Mouse (Mus musculus) hindbrain, embryonic 13.5 days (tissue): ENCODE data around the gene Foxc2. TPM values are rescaled to one million over a fixed set of nuclear protein-coding genes. Genes with fewer than 3 reads are reported as not detected.
"Not testable (repeated sequence)": the region's sequence is repeated elsewhere in the genome, so short reads cannot be mapped to it uniquely, and the experiment has no call there.

ENCODE experiments used
- ATAC-seq: fragments of 200-750 bp; cut with Nextera tagmentation; 2 replicates; pipeline ENCODE4 v1.8.0; 2017; ENCODE audit warnings: moderate TSS enrichment; ENCODE audit not compliant: low FRiP score
- H3K27ac ChIP-seq: fragments of 300-500 bp; sonication (generic); 2 replicates; pipeline ENCODE4 v1.5.1; 2015; ENCODE audit warnings: inconsistent platforms, mild to moderate bottlenecking, moderate library complexity
- H3K27me3 ChIP-seq: fragments of 300-500 bp; sonication (generic); 2 replicates; pipeline ENCODE4 v1.6.1; 2015; ENCODE audit warnings: mild to moderate bottlenecking, inconsistent platforms
- H3K36me3 ChIP-seq: fragments of 300-500 bp; sonication (generic); 2 replicates; pipeline ENCODE4 v1.6.1; 2015; ENCODE audit warnings: mild to moderate bottlenecking, inconsistent platforms
- H3K4me1 ChIP-seq: fragments of 300-500 bp; sonication (generic); replicated peaks from 2 replicates; pipeline ENCODE4 v1.6.1; 2015; ENCODE audit warnings: inconsistent platforms
- H3K4me2 ChIP-seq: fragments of 300-500 bp; sonication (generic); 2 replicates; pipeline ENCODE4 v1.6.1; 2015; ENCODE audit warnings: inconsistent platforms, mild to moderate bottlenecking, moderate library complexity
- H3K4me3 ChIP-seq: fragments of 300-500 bp; sonication (generic); 2 replicates; pipeline ENCODE4 v1.5.1; 2015; ENCODE audit warnings: mild to moderate bottlenecking, inconsistent platforms
- H3K9ac ChIP-seq: fragments of 300-500 bp; sonication (generic); 2 replicates; pipeline ENCODE4 v1.6.1; 2015; ENCODE audit warnings: mild to moderate bottlenecking, inconsistent platforms
- H3K9me3 ChIP-seq: fragments of 300-500 bp; sonication (generic); 2 replicates; pipeline ENCODE4 v1.6.1; 2016; ENCODE audit warnings: inconsistent platforms
- WGBS: fragments of 180-500 bp; shearing (Covaris S2); methylation state at CpG from one replicate; pipeline ENCODE4 v1.1.7; 2015; 5-methylcytosine and 5-hydroxymethylcytosine counted together
- polyA plus RNA-seq: library from polyadenylated mRNA; unstranded; fragments of >200 nt; fragmentation: Nextera tagmentation; extraction: Ambion mirVana; gene quantifications from 2 replicates; pipeline ENCODE4 v1.2.1, GENCODE M21; 2015

Foxc2 gene
- polyA plus RNA-seq, 1 experiment from 2014 or later, result 2.8 TPM

- H3K4me3 ChIP-seq, result no peak overlapping the region
- ATAC-seq, result no peak
- H3K4me2 ChIP-seq, result no peak overlapping the region
- no peaks in the 10 kb centered on the region for H3K36me3 ChIP-seq
- H3K4me1 ChIP-seq, result no peaks in the 10 kb centered on the region
- WGBS, result 87% methylated on average over 11 of the region's 11 CpGs
- no peaks in the 10 kb centered on the region for H3K9me3 ChIP-seq
- H3K9ac ChIP-seq, result no peak overlapping the region
- no peak overlapping the region for H3K27ac ChIP-seq
- H3K27me3 ChIP-seq, result peaks cover 63% of the 10 kb centered on the region
These were observed 18.5 kb downstream of the Foxc2 start for GRCm38 (mm10) chr8:121134512-121134911.

- Histone ChIP-seq H3K27me3 (peaks cover 44% of the 10 kb centered on the region), H3K27ac (no peak overlapping the region), H3K36me3 (no peaks in the 10 kb centered on the region), H3K4me3 (no peak overlapping the region), H3K9me3 (no peaks in the 10 kb centered on the region), H3K4me2 (no peak overlapping the region), H3K9ac (no peak overlapping the region), H3K4me1 (no peaks in the 10 kb centered on the region)
- WGBS, result 95% methylated on average over 6 of the region's 6 CpGs
- no peak for ATAC-seq
These were observed 20.9 kb downstream of the Foxc2 start for GRCm38 (mm10) chr8:121136856-121137255.

DNA sequence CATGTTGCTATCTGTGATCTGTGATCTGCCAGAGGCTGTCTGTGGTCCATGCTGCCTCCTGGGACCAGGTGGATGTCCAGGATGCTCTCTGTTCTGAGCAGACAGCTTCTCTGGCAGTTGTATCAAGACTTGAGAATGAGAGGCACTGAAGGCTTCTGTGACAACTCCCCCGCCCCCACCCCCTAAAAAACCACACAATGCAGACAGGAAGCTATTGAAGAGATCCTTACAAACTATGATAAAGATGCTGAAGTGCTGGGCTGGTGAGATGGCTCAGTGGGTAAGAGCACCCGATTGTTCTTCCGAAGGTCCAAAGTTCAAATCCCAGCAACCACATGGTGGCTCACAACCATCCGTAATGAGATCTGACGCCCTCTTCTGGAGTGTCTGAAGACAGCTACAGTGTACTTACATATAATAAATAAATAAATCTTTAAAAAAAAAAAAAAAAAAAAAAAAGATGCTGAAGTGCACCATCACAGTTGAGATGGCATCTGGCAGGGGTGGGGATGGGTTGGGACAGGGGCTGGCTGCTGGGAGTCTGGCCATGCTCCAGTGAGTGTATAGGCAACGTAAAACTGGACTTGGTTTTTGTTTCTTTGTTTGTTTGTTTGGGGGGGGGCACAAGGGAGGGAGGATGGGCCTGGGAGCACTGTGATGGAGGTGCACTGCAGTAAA is 29.6 kb downstream of the Foxc2 start:
- WGBS, result 80% methylated on average over 5 of the region's 6 CpGs
- ATAC-seq, H3K27ac ChIP-seq: not testable (repeated sequence)

GRCm38 (mm10) chr8:121148573-121149083 is 32.7 kb downstream of the Foxc2 start:
- no peaks in the 10 kb centered on the region for H3K9me3 ChIP-seq
- no peak overlapping the region for H3K4me3 ChIP-seq
- no peak overlapping the region for H3K27ac ChIP-seq
- ATAC-seq, result no peak
- peaks cover 31% of the 10 kb centered on the region for H3K27me3 ChIP-seq
- no peak overlapping the region for H3K4me2 ChIP-seq
- 40% methylated on average over 8 of the region's 8 CpGs for WGBS
- H3K9ac ChIP-seq, result no peak overlapping the region
- no peaks in the 10 kb centered on the region for H3K36me3 ChIP-seq
- H3K4me1 ChIP-seq, result peaks cover 7% of the 10 kb centered on the region; the same call in 1 of the 2 replicates

More for the DNA sequence above, 29.6 kb downstream of the Foxc2 start:
- peaks cover 46% of the 10 kb centered on the region for H3K27me3 ChIP-seq
- not testable (repeated sequence) for H3K36me3 ChIP-seq, H3K9ac ChIP-seq, H3K9me3 ChIP-seq, H3K4me3 ChIP-seq, H3K4me2 ChIP-seq, H3K4me1 ChIP-seq

DNA sequence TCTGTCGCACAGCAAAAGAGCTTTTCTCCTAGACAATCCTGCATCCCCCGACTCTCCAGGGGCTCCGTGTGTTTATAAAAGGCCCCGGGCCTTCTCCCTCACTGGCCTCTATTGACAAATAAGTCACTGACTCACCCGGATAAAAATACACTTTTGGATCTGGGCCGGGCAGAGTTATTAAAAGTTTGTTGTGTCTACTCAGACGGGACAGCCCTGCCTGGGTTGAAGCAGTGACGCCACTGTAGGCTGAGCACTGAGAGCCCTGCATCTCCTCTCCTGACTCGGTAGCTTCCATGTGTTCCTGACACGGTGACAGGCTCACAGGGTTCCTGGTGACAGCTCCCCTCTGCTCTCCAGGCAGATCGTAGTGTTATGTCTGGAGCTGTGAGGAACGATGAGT is 36.4 kb downstream of the Foxc2 start:
- no peak overlapping the region for H3K4me3 ChIP-seq
- no peak overlapping the region for H3K9ac ChIP-seq
- peaks cover 18% of the 10 kb centered on the region; the same call in 1 of the 2 replicates for H3K27me3 ChIP-seq
- H3K4me1 ChIP-seq, result peaks cover 7% of the 10 kb centered on the region; the same call in 1 of the 2 replicates
- H3K36me3 ChIP-seq, result no peaks in the 10 kb centered on the region
- H3K27ac ChIP-seq, result no peak overlapping the region
- H3K9me3 ChIP-seq, result no peaks in the 10 kb centered on the region
- no peak overlapping the region for H3K4me2 ChIP-seq
- ATAC-seq, result no peak
- 70% methylated on average over 12 of the region's 12 CpGs for WGBS

DNA sequence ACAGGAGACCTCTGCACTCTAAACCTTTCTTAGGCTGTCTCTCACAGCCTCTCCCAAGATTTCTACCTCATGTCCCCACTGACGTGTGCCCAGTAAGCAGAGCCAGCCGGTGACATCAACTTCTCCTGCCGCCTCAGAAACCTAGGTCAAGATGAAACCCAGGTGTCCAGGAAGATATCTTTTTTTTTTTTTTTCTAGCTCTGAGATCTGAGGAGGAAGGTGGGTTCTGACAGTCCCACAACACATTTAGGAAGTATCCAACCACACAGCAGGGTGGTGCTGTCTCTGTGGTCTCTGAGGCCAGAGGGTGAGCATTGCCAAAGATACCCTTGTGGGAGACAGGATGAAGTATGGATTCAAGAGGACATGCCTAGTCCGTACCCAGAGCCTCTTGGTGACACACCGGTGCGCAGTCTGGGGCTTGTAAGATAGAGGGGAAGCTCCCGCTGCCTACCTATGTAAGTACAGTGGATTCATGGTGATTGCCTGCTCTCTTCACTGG is 41.1 kb downstream of the Foxc2 start:
- ATAC-seq, result no peak
- H3K27me3 ChIP-seq, result peaks cover 19% of the 10 kb centered on the region
- H3K27ac ChIP-seq, result no peak overlapping the region
- no peaks in the 10 kb centered on the region for H3K36me3 ChIP-seq
- 90% methylated on average over 7 of the region's 7 CpGs for WGBS
- H3K9me3 ChIP-seq, result no peaks in the 10 kb centered on the region
- H3K9ac ChIP-seq, result no peak overlapping the region
- no peak overlapping the region for H3K4me2 ChIP-seq
- H3K4me1 ChIP-seq, result no peaks in the 10 kb centered on the region
- no peak overlapping the region for H3K4me3 ChIP-seq

- Histone ChIP-seq H3K9ac (no peak overlapping the region), H3K36me3 (no peaks in the 10 kb centered on the region), H3K27ac (no peak overlapping the region), H3K4me3 (no peak overlapping the region), H3K4me1 (peaks cover 2% of the 10 kb centered on the region; the same call in 1 of the 2 replicates), H3K4me2 (no peak overlapping the region), H3K27me3 (peaks cover 17% of the 10 kb centered on the region), H3K9me3 (no peaks in the 10 kb centered on the region)
- WGBS, result 79% methylated on average over 13 of the region's 13 CpGs
- ATAC-seq, result no peak
These were observed 42.8 kb downstream of the Foxc2 start for GRCm38 (mm10) chr8:121158812-121159211.

DNA sequence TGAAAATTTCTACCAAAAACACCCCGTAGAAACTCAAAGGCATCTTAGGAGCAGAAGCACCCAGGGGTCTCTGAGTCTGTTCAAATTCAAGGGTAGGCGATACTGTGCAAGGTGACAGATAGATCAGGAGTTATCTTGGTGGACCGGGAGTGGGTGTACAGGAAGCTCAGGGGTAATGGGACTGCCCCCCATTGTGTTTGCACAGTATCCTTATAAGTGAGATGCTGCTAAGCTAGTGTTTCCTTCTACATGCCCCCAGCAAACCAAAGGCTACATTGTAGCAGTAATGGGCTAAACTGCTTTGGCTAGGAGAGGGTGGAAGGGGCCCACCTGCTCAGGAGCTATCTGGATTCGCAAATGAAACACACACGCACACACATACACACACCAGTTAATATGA is 45.5 kb downstream of the Foxc2 start:
- H3K4me3 ChIP-seq, result no peak overlapping the region
- peaks cover 10% of the 10 kb centered on the region; the same call in 1 of the 2 replicates for H3K4me1 ChIP-seq
- no peak overlapping the region for H3K4me2 ChIP-seq
- WGBS, result 92% methylated on average over 5 of the region's 5 CpGs
- no peaks in the 10 kb centered on the region for H3K36me3 ChIP-seq
- H3K27ac ChIP-seq, result no peak overlapping the region
- peaks cover 23% of the 10 kb centered on the region for H3K27me3 ChIP-seq
- no peak overlapping the region for H3K9ac ChIP-seq
- no peak for ATAC-seq
- H3K9me3 ChIP-seq, result no peaks in the 10 kb centered on the region

DNA sequence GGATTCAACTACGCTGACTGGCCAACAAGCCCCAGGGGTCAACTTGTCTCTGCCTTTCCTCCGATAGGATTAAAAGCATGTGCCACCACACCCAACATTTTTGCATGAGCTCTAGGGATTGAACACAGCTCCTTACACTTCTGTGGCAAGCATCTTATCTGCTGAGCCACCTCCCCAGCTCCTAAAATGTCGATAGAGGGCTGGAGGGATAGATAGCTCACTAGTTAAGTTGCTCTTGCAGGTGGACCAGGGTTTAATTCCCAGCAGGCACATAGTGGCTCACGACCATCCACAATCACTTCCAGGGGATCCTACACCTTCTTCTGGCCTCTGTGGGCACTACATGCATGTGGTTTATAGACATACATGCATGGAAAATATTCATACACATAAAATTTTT is 46.4 kb downstream of the Foxc2 start:
- Histone ChIP-seq H3K4me3 (no peak overlapping the region), H3K9me3 (no peaks in the 10 kb centered on the region), H3K27ac (no peak overlapping the region), H3K27me3 (peaks cover 23% of the 10 kb centered on the region), H3K4me1 (peaks cover 10% of the 10 kb centered on the region; the same call in 1 of the 2 replicates), H3K9ac (no peak overlapping the region), H3K4me2 (no peak overlapping the region), H3K36me3 (no peaks in the 10 kb centered on the region)
- no peak for ATAC-seq
- 81% methylated on average over 4 of the region's 4 CpGs for WGBS

GRCm38 (mm10) chr8:121162906-121163695 is 47.1 kb downstream of the Foxc2 start:
- no peaks in the 10 kb centered on the region for H3K36me3 ChIP-seq
- no peaks in the 10 kb centered on the region for H3K9me3 ChIP-seq
- peaks cover 10% of the 10 kb centered on the region; the same call in 1 of the 2 replicates for H3K4me1 ChIP-seq
- no peak for ATAC-seq
- H3K4me2 ChIP-seq, result no peak overlapping the region
- 78% methylated on average over 11 of the region's 11 CpGs for WGBS
- no peak overlapping the region for H3K9ac ChIP-seq
- H3K27me3 ChIP-seq, result peaks cover 26% of the 10 kb centered on the region
- no peak overlapping the region for H3K27ac ChIP-seq
- no peak overlapping the region for H3K4me3 ChIP-seq

DNA sequence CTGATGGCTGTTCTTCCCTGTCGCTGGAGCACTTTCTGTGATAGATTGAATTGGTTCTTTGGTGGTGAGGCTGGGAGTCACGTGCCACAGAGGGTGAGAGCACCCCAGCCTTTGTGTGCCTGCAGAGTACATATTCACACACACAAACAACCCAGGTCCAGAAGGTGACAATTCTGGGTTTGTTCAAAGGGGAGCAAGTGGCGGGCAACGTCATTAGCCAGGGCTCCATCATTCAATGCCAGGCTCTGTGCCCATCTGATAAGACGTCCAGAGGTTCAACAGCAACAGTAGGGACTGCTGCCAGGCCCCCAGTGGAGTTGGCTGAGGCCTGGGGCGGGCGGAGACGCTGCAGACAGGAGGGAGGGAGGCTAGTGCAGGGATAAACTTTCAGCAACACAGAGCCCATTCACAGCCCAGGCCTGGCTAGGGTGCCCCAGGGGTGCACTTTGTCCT is 48.1 kb downstream of the Foxc2 start:
- Histone ChIP-seq H3K36me3 (no peaks in the 10 kb centered on the region), H3K9me3 (no peaks in the 10 kb centered on the region), H3K27me3 (peaks cover 24% of the 10 kb centered on the region; the same call in 1 of the 2 replicates), H3K4me1 (peaks cover 10% of the 10 kb centered on the region; the same call in 1 of the 2 replicates), H3K27ac (no peak overlapping the region), H3K4me3 (no peak overlapping the region), H3K4me2 (no peak overlapping the region), H3K9ac (no peak overlapping the region)
- no peak for ATAC-seq
- 40% methylated on average over 8 of the region's 8 CpGs for WGBS

- 72% methylated on average over 5 of the region's 5 CpGs for WGBS
- no peak overlapping the region for H3K4me2 ChIP-seq
- peaks cover 27% of the 10 kb centered on the region for H3K4me1 ChIP-seq
- no peak overlapping the region for H3K27ac ChIP-seq
- H3K9ac ChIP-seq, result no peak overlapping the region
- H3K36me3 ChIP-seq, result no peaks in the 10 kb centered on the region
- no peak overlapping the region for H3K4me3 ChIP-seq
- H3K9me3 ChIP-seq, result no peaks in the 10 kb centered on the region
- H3K27me3 ChIP-seq, result 0 out of 2 replicates have a peak, but pooled peaks cover 13% of the 10 kb centered on the region
- no peak for ATAC-seq
These were observed 52.1 kb downstream of the Foxc2 start for GRCm38 (mm10) chr8:121168033-121168432.
